Mouse (Mus musculus) urinary bladder, postnatal 25 days (tissue): ENCODE measurements around the gene Pitpnb.

Experiments
- DNase-seq: peaks from one replicate; pipeline ENCODE4 v3.0.0; 2022; ENCODE audit warnings: low spot score

Gene Pitpnb

DNA sequence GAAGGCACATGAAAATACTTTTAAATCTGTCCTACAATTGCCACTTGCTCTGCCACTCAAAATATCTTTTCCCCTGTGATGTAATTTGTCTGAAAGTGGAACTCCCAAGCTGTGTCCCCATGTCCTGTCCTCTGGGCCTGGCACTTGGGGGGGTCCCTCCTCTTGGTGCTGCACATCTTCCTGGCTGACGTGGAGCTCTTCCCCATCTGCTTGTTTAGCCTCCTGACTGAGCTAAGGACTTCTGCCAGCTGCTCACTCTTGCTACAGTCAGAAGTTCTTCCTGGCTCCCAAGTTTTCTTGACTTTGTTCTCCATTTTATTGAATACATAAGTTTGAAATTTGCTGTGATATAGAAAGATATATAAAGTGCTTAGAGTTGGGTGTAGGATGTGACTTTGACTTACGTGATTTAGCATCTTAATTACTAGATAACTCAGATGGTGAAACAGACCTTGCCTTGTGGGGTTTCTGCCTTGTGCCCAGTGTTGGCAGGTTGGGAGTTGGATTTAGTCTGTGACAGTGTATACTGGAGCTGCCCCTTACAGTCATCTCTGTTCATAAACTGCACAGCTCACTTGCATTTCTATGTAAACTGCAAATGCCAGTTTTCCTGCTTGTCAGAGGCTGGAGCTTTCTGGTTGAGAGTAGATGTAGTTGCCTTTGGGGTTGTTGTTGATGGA is 14.3 kb downstream of the Pitpnb start:
- DNase-seq, result no peak

DNA sequence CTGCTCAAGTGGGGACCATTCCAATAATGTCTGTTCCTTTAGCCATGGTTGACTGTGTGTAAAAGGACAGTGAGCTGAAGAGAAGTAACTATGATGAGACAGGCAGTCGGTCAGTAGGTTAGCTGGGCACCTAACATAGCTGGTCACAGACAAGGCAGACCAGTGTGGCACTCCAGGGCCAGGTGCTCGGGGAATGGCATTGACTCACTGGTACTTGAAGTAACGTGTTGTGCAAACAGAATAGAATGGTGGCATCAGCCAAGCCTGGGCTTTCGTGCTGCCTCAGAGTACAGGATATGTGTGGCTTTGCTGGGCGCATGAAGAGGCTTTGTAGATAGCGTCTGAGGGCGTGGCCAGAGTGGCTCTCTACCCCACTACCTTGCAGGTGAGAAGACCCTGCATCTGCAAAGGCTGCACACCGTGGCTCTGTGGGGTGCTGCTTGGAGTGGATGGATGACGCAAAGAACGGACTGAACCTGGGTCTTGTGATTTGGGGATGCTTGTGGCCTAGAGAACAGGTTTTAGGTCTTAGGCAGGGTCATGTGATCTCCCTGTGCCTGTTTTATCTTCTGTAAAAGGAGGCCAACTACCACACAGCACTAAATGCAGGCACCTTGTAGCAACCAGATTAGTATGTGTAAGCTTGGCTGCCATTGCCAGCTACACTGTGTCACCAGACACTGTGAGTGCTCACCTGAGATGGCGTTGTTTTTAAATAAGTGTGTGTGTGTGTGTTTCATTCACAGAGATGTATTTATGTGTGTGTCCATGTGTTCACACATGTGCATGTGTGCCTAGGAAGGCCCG is 26.5 kb downstream of the Pitpnb start:
- no peak for DNase-seq

- DNase-seq, result no peak
Observed at GRCm38 (mm10) chr5:111360546-111360945, 30.0 kb downstream of the Pitpnb start.

DNA sequence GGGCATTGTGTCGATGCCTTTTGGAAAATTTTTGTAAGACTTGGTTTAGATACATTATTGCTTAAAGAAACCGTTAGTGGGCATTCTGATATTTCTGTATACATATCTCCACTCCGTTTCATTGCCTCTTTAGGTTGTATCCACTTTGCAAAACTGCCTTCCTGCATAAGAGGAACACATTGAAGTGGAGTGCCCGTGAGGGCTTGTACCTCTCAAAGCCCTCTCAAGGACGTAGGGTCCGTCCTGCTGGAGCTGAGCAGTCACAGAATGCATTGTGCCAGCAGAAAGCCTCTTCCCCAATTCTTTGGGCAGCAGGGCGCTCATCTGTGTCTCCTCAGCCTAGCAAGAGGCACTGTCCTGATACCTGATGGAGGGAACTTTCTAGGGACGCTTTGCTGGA is 30.5 kb downstream of the Pitpnb start:
- DNase-seq, result no peak

DNA sequence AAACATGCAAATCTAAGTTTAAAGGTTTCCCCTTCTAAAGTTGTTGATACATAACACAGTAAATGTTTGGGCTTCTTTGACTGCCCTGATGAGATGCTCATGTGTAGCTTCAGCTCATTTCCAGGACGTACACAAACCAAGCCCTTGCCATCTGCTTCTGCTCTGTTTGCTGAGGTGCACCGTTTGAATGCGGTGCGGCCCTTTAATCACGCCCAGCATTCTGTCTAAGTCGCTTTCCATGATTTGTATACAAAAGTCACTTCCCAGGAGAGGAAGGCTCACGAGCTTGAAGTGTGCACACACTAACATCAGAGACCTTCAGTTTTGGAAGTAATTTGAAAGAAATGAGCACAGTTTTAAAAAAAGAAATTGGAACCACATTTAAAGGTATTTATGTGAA is 31.3 kb downstream of the Pitpnb start:
- DNase-seq, result no peak

DNA sequence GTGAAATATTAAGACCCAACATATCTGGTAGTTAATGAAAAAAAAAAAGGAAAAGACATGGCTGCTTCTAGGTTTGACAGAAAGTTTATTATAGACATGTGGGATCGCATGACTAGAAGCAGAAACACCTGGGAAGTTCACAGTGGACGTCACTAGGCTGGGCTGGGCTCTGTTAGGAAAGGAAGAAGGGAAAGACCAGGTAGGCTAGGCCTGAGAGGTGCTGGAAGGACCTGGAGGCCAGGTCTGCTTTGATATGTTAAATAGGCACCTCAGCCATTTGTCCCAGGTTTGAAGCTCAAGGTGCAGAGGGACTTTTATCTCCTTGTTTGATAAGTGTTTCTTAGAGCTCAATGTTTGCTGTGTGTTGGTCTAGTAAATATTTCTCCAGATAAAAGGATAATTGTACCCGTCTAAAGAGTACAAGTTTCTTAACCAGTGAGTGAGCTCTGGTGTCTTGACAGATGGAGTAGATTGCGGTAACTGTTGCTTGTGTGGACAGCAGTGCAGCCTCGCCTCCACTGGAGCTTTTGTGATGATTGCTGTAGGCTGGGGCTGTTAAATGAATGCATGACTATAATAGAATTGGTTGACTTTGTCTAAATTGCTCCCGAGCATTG is 33.0 kb downstream of the Pitpnb start:
- DNase-seq, result no peak

DNA sequence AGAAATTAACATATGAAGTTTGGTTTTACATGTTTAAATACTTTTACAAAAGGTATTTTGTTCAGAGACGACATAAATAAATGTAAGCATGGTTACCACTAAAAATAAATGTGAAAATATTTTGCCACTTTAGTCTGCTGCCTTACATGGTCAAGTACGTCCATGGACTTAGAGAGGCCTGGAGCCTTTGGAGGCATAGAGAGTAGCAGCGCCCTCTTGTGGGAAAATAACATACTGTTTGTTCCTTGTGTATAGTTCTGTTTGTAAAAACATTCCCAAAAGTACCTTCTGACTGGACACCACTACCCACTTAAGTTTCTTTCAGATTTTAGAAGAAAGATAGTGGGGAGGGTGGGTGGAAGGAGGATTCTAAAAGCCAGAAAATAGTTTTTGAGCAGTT is 34.0 kb downstream of the Pitpnb start:
- peak; percentile 19 for DNase-seq

DNA sequence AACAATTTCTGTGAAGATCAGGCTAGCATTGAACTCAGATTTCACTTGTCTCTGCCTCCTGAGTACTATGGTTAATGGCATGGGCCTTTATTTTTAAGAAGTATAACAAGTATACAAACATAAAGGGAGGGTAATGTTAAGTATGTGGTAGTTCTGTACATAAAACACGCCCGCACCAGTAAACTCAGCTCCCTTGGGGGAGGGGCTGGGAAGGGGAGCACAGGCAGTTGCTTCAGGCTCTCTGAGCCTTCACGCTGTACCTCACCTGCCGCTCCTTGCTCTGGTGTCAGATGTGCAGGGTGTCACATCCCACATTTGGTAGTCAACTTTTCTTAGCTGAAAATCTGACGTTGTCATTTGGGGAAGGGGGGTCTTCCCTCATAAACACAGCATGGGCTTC is 35.6 kb downstream of the Pitpnb start:
- DNase-seq, result no peak

DNA sequence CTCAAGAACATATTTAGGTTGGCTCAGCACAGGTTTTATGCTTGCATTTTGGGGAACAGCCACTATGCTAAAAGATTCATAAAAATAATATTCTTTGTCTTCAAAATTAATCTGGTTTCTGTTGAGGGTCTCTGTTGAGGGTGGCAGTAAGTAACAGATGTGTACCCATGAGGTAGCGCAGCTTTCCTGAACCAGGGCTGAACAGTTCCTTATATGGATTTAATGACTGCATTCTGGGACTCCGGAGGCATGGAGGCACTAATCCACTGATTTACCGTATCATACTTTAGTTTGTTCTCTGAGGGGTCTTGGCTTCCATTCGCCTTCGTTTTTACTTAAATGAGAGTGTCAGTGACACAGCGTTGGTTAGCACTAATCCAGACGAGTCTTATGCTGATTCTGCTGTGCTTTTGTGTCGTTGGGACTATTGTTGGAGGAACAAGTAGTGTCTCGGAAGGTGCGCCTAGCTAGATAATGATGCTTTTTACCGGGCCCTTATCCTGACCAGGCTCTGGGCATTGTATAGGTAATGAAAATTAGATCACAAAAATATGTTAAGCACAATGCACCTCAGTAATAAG is 37.5 kb downstream of the Pitpnb start:
- no peak for DNase-seq

- no peak for DNase-seq
Observed at GRCm38 (mm10) chr5:111368576-111368975, 38.0 kb downstream of the Pitpnb start.

DNA sequence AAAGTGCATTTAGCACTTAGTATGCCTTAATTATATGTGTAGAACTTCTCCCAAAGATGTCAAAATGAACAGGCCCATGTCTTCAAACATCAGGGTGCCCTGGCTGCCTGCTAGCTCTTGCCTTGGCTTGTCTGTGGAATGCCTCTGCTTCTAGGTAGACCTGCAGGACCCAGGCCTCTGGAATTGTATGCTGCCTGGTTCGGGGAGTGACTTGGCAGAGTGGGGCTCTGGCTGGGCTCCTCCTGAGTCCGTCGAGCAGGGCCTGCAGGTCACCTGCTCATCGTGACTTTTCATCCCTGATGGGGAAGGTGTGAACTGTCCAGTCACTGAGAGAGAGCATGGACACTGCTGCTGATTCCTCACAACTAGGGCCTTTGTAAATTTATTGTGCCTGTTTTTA is 45.1 kb downstream of the Pitpnb start:
- DNase-seq, result no peak

GRCm38 (mm10) chr5:111376276-111377020 is 45.9 kb downstream of the Pitpnb start:
- no peak for DNase-seq

GRCm38 (mm10) chr5:111378126-111378993 is 47.8 kb downstream of the Pitpnb start:
- DNase-seq, result no peak

DNA sequence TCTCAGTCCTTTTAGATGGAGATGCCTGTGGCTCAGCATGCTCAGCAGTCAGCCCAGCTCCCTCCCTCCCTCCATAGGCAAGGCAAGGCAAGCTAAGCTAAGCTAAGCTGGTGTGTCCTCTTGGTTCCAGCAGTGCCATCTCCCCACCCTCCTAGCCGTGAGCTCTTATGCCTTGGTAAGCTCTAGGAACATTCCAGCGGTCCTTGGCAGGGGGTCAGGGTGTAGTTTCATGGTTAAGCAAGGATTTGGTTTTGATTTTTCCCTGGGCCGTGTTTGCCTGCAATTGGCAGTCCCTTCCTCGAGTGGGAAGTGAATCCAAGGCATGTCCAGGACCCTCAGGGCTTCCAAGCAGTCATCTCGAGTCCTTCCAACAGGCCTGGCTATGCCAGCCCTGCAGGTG is 52.8 kb downstream of the Pitpnb start:
- no peak for DNase-seq

DNA sequence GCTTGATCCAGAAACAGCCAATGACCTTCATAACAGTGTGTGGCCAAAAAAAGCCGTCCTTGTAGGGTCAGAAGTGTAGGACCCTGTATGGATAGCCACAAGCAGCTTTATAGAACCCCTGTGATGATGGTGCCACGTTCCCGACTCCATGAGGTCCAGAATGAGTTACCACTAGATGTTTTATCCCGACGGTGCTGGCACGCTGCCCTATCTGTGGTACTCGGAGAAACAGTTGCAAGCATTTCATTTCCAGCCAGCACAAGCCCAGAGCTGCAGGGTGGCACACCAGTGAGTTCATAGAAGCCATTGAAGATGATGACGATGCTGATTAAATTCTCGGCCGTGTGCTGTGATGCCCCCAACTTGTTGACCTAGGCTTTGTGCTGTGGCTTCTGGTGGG is 60.3 kb downstream of the Pitpnb start:
- DNase-seq, result no peak

DNA sequence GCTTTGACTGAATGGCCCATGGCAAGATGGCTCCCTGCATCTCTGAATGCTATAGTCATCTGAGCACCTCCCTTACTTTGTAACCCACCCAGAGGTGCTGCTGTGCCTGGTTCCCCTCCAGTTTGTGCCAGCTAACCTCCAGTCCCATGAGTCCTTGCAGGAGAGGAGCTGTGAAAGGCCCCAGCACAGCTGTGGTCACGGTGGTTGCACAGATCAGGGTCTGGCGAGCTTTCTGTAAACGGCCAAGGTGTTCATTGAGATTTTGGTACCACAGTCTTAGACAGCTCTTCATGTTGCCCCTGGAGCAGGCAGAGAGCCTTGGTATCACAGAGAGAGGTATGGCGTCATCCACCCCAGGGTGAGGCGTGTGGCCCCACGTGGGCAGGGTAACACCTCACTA is 60.9 kb downstream of the Pitpnb start:
- no peak for DNase-seq

DNA sequence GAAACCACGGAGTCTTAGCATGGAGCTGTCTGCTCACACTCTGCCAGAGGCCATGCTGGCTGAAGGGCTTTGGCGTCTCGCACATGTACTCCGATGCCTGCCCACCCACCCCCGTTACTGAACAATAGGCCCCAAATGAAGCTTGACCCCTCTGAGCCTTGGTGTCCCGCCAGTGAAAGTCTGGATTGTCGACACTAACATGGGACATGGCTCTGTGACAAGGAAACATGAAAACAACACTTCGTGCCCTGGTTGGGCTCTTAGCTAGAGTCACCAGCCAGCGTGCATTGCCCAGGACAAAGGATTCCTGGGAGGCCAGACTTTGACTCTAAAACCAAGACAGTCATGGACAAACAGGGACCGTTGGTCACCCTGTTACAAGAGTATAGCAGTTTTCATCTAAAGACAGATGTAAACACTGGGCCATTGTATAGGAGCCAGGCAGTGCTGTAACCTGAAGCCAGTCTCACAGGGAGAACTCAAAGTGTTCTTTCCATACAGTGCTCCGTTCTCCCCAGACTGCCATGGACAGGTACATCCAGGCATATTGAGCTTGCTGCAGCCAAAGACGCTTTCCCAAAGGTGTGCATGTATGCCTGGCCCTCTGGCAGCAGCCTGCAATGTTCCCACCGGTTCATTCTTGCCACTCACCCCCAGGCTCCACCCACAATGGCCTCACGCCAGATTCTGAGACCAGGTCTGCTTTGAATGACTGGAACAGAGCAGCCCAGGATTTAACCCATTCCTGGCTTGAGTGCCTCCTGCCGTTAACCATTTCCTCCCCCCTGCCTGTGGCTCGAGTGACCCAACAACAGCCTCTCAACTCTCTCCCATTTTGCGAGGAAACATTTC is 63.0 kb downstream of the Pitpnb start:
- DNase-seq, result peak; percentile 46

DNA sequence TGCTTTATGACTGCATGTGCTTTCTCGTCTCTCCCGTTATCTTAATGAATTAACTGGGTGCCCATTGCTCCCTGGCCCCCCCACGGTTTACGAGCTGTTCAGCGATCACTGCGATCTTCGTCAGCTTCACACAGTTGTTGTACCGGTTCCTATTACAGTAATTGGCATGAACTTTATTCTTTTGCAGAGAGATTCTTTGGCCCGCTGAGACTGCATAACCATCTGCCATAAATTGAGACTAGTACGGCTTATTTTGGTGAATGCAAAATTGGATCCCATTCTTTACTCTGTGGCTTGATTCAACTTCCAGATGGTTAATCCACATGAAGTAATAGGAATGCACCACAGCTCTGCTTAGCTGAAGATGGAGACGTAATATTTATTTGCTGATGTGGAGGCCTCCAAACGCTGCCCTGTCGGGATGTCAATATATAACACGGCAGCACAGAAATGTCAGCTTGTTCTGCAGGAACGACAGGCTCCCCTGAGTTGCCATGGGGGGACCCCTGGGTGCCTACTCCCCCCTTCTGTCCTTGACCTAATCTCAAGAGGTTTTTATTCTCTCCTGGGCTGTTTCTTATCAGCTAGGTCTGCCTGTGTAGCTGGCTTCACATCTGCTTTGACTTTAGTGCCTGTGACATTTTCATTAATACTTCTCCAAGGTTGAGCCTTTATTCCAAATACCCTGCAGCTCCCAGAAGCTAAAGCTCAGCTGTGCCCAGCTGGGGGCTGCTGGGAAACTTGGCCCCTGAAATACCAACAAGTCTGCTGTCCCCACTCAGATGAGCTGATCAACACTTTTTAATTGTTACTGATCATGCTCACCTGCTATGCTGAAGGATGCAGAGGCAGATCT is 63.9 kb downstream of the Pitpnb start:
- DNase-seq, result no peak

DNA sequence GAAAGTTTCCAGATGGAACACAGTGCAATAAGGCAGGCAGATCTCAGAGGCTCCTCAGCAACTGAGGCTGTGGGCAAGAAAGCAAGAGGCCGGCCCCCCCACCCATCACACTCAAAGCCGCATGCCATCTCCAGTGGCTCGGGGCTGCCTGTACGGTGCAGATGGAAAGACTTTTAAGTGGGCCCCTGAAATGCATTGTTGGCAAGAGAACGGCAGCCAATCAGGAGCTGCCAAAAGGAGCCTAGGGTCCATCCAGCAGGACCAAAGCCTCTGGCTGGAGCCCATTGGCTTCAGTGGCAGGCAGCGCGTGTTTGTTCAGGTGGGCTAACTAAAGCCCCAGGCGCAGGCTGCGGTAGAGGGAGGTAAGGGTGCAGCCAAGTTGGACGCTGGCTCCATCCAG is 65.2 kb downstream of the Pitpnb start:
- no peak for DNase-seq
